Mouse (Mus musculus): Measurements from ENCODE around the gene Fuca2. TPM values are rescaled to one million over a fixed set of nuclear protein-coding genes. Genes with fewer than 3 reads are reported as not detected.

Fuca2 gene
- polyA plus RNA-seq, 1 experiment from 2014 or later = 81.9 TPM

- ATAC-seq (replicated peaks; ENCODE audit: low FRiP score) = no peak
- no peaks in the 10 kb centered on the region for H3K9me3 ChIP-seq (replicated peaks)
- no peak overlapping the region for H3K4me3 ChIP-seq (replicated peaks)
- peaks cover 48% of the 10 kb centered on the region for H3K36me3 ChIP-seq
- WGBS = 96% methylated on average over 7 of the region's 7 CpGs
- H3K4me2 ChIP-seq = no peak overlapping the region
- no peak overlapping the region for H3K9ac ChIP-seq
- no peak overlapping the region for H3K27ac ChIP-seq
- no peaks in the 10 kb centered on the region for H3K27me3 ChIP-seq
- H3K4me1 ChIP-seq = no peaks in the 10 kb centered on the region
These were observed 37.4 kb downstream of the Fuca2 start for GRCm38 (mm10) chr10:13536706-13537105.

- no peak overlapping the region for H3K27ac ChIP-seq
- H3K27me3 ChIP-seq = no peaks in the 10 kb centered on the region
- H3K4me3 ChIP-seq (replicated peaks) = no peak overlapping the region
- no peak overlapping the region for H3K9ac ChIP-seq
- no peaks in the 10 kb centered on the region for H3K4me1 ChIP-seq
- H3K9me3 ChIP-seq (replicated peaks) = no peaks in the 10 kb centered on the region
- ATAC-seq (replicated peaks; ENCODE audit: low FRiP score) = no peak
- H3K36me3 ChIP-seq = peaks cover 40% of the 10 kb centered on the region
- 94% methylated on average over 7 of the region's 7 CpGs for WGBS
- H3K4me2 ChIP-seq = no peak overlapping the region
These were observed 40.5 kb downstream of the Fuca2 start for GRCm38 (mm10) chr10:13539769-13540333.

GRCm38 (mm10) chr10:13541721-13542120 lies 42.4 kb downstream of the Fuca2 start:
- Histone ChIP-seq H3K36me3 (peaks cover 37% of the 10 kb centered on the region), H3K4me3 (replicated peaks) (no peak overlapping the region), H3K9me3 (replicated peaks) (no peaks in the 10 kb centered on the region), H3K4me2 (no peak overlapping the region), H3K4me1 (no peaks in the 10 kb centered on the region), H3K27me3 (no peaks in the 10 kb centered on the region), H3K27ac (no peak overlapping the region), H3K9ac (no peak overlapping the region)
- WGBS = 97% methylated on average over 5 of the region's 5 CpGs
- no peak for ATAC-seq (replicated peaks; ENCODE audit: low FRiP score)

- WGBS = under 1% methylated on average over 51 of the region's 51 CpGs
- Histone ChIP-seq H3K27ac (peak within 1 kb of the TSS; percentile 85), H3K9me3 (replicated peaks) (no peaks in the 10 kb centered on the region), H3K4me1 (peaks cover 11% of the 10 kb centered on the region; the same call in 1 of the 2 replicates), H3K9ac (peak within 1 kb of the TSS; percentile 82), H3K4me2 (peak within 1 kb of the TSS; percentile 74), H3K27me3 (no peaks in the 10 kb centered on the region), H3K36me3 (0 out of 2 replicates have a peak, but pooled peaks cover 3% of the 10 kb centered on the region), H3K4me3 (replicated peaks) (peak within 1 kb of the TSS; percentile 86)
- ATAC-seq (replicated peaks; ENCODE audit: low FRiP score) = peak; percentile 97
These were observed 53.5 kb downstream of the Fuca2 start, which contains the start of the genes Adat2 and Pex3 for GRCm38 (mm10) chr10:13552646-13553497. TSS of gene Adat2 (plus strand) at chr10:13552894. TSS of gene Pex3 (minus strand) at chr10:13553142.

GRCm38 (mm10) chr10:13553498-13553985 lies 54.2 kb downstream of the Fuca2 start:
- Histone ChIP-seq H3K9me3 (replicated peaks) (no peaks in the 10 kb centered on the region), H3K4me3 (replicated peaks) (peak overlapping the region; percentile 86), H3K27me3 (no peaks in the 10 kb centered on the region), H3K4me2 (peak overlapping the region; percentile 74), H3K27ac (peak overlapping the region; percentile 85), H3K36me3 (0 out of 2 replicates have a peak, but pooled peaks cover 3% of the 10 kb centered on the region), H3K4me1 (peaks cover 11% of the 10 kb centered on the region; the same call in 1 of the 2 replicates), H3K9ac (peak overlapping the region; percentile 82)
- peak; percentile 26 for ATAC-seq (replicated peaks; ENCODE audit: low FRiP score)
- 23% methylated on average over 10 of the region's 10 CpGs for WGBS

- 91% methylated on average over 1 of the region's 1 CpGs for WGBS
- H3K4me1 ChIP-seq = peaks cover 11% of the 10 kb centered on the region; the same call in 1 of the 2 replicates
- H3K9me3 ChIP-seq (replicated peaks) = no peaks in the 10 kb centered on the region
- H3K27me3 ChIP-seq = no peaks in the 10 kb centered on the region
- H3K36me3 ChIP-seq = 0 out of 2 replicates have a peak, but pooled peaks cover 3% of the 10 kb centered on the region
- no peak overlapping the region for H3K4me2 ChIP-seq
- H3K27ac ChIP-seq = no peak overlapping the region
- H3K9ac ChIP-seq = no peak overlapping the region
- ATAC-seq (replicated peaks; ENCODE audit: low FRiP score) = no peak
- no peak overlapping the region for H3K4me3 ChIP-seq (replicated peaks)
These were observed 55.0 kb downstream of the Fuca2 start for GRCm38 (mm10) chr10:13554316-13554715.

GRCm38 (mm10) chr10:13560014-13560674 lies 60.8 kb downstream of the Fuca2 start:
- H3K9ac ChIP-seq = no peak overlapping the region
- no peak overlapping the region for H3K4me3 ChIP-seq (replicated peaks)
- H3K27ac ChIP-seq = no peak overlapping the region
- H3K27me3 ChIP-seq = no peaks in the 10 kb centered on the region
- H3K9me3 ChIP-seq (replicated peaks) = no peaks in the 10 kb centered on the region
- no peak overlapping the region for H3K4me2 ChIP-seq
- no peak for ATAC-seq (replicated peaks; ENCODE audit: low FRiP score)
- H3K4me1 ChIP-seq = peaks cover 9% of the 10 kb centered on the region
- H3K36me3 ChIP-seq = peaks cover 39% of the 10 kb centered on the region
- 88% methylated on average over 13 of the region's 13 CpGs for WGBS

- Histone ChIP-seq H3K4me2 (peak overlapping the region; percentile 59), H3K9ac (no peak overlapping the region), H3K36me3 (peaks cover 37% of the 10 kb centered on the region), H3K27ac (peak overlapping the region; percentile 46; the same call in 1 of the 2 replicates), H3K27me3 (no peaks in the 10 kb centered on the region), H3K4me3 (replicated peaks) (peak overlapping the region; percentile 31), H3K9me3 (replicated peaks) (no peaks in the 10 kb centered on the region), H3K4me1 (peaks cover 20% of the 10 kb centered on the region)
- ATAC-seq (replicated peaks; ENCODE audit: low FRiP score) = peak; percentile 89
- 23% methylated on average over 24 of the region's 24 CpGs for WGBS
These were observed 65.2 kb downstream of the Fuca2 start for GRCm38 (mm10) chr10:13564364-13565079.

GRCm38 (mm10) chr10:13565080-13565448 lies 65.7 kb downstream of the Fuca2 start:
- H3K4me2 ChIP-seq = peak overlapping the region; percentile 59
- peak overlapping the region; percentile 31 for H3K4me3 ChIP-seq (replicated peaks)
- no peaks in the 10 kb centered on the region for H3K9me3 ChIP-seq (replicated peaks)
- ATAC-seq (replicated peaks; ENCODE audit: low FRiP score) = peak; percentile 64
- peaks cover 25% of the 10 kb centered on the region for H3K4me1 ChIP-seq
- H3K27me3 ChIP-seq = no peaks in the 10 kb centered on the region
- WGBS = 7% methylated on average over 8 of the region's 8 CpGs
- no peak overlapping the region for H3K9ac ChIP-seq
- peak overlapping the region; percentile 46; the same call in 1 of the 2 replicates for H3K27ac ChIP-seq
- H3K36me3 ChIP-seq = peaks cover 36% of the 10 kb centered on the region

- H3K4me2 ChIP-seq = no peak overlapping the region
- no peak for ATAC-seq (replicated peaks; ENCODE audit: low FRiP score)
- 57% methylated on average over 13 of the region's 13 CpGs for WGBS
- H3K9ac ChIP-seq = no peak overlapping the region
- H3K36me3 ChIP-seq = peaks cover 22% of the 10 kb centered on the region; the same call in 1 of the 2 replicates
- H3K4me3 ChIP-seq (replicated peaks) = no peak overlapping the region
- H3K27me3 ChIP-seq = no peaks in the 10 kb centered on the region
- H3K4me1 ChIP-seq = peaks cover 26% of the 10 kb centered on the region
- H3K9me3 ChIP-seq (replicated peaks) = no peaks in the 10 kb centered on the region
- H3K27ac ChIP-seq = no peak overlapping the region
These were observed 67.1 kb downstream of the Fuca2 start for GRCm38 (mm10) chr10:13566393-13566792.
